Mouse (Mus musculus) stomach, postnatal 0 days (tissue): Measurements from ENCODE around the gene Mov10l1. TPM values are rescaled to one million over a fixed set of nuclear protein-coding genes. Genes with fewer than 3 reads are reported as not detected.

Experiments
- ATAC-seq: fragments of 200-750 bp; cut with Nextera tagmentation; 2 replicates; pipeline ENCODE4 v1.8.0; 2017; ENCODE audit not compliant: low FRiP score, low TSS enrichment
- DNase-seq: peaks from one replicate; pipeline ENCODE4 v3.0.0-alpha.2; 2016; ENCODE audit warnings: low spot score
- H3K27ac ChIP-seq: fragments of 300-500 bp; sonication (generic); replicated peaks from 2 replicates; pipeline ENCODE4 v1.5.1; 2014; ENCODE audit warnings: mild to moderate bottlenecking, control low read depth
- H3K27me3 ChIP-seq: fragments of 300-500 bp; sonication (generic); 2 replicates; pipeline ENCODE4 v1.6.1; 2014; ENCODE audit warnings: low read length; ENCODE audit not compliant: control insufficient read depth, insufficient read depth
- H3K36me3 ChIP-seq: fragments of 300-500 bp; sonication (generic); 2 replicates; pipeline ENCODE4 v1.6.1; 2014; ENCODE audit warnings: low read length, mixed read lengths; ENCODE audit not compliant: control insufficient read depth, insufficient read depth
- H3K4me1 ChIP-seq: fragments of 300-500 bp; sonication (generic); replicated peaks from 2 replicates; pipeline ENCODE4 v1.6.1; 2014; ENCODE audit warnings: antibody characterized with exemption; ENCODE audit not compliant: control insufficient read depth, insufficient read depth
- H3K4me2 ChIP-seq: fragments of 300-500 bp; sonication (generic); replicated peaks from 2 replicates; pipeline ENCODE4 v1.6.1; 2014; ENCODE audit warnings: low read depth, mild to moderate bottlenecking, control low read depth, moderate library complexity
- H3K4me3 ChIP-seq: fragments of 300-500 bp; sonication (generic); 2 replicates; pipeline ENCODE4 v1.5.1; 2014; ENCODE audit warnings: low read depth, low read length, control low read depth
- H3K9ac ChIP-seq: fragments of 300-500 bp; sonication (generic); 2 replicates; pipeline ENCODE4 v1.6.1; 2014; ENCODE audit warnings: mild to moderate bottlenecking, low read length, control low read depth, mixed read lengths
- H3K9me3 ChIP-seq: fragments of 300-500 bp; sonication (generic); 2 replicates; pipeline ENCODE4 v1.6.1; 2016; ENCODE audit warnings: low read length; ENCODE audit not compliant: control insufficient read depth
- CTCF ChIP-seq: IDR thresholded peaks from 2 replicates; pipeline ENCODE4 v1.5.1; 2016; ENCODE audit warnings: antibody characterized with exemption, low read depth, mild to moderate bottlenecking, moderate library complexity
- EP300 ChIP-seq: optimal IDR thresholded peaks from 2 replicates; pipeline ENCODE3; 2016; ENCODE audit warnings: antibody characterized with exemption
- WGBS: fragments of 180-500 bp; shearing (Covaris S2); extraction: QIAGEN DNeasy Blood & Tissue Kit; methylation state at CpG from one replicate; pipeline ENCODE4 v1.1.7; 2014; 5-methylcytosine and 5-hydroxymethylcytosine counted together
- polyA plus RNA-seq: library from polyadenylated mRNA; unstranded; fragments of >200 nt; fragmentation: Nextera tagmentation; extraction: Ambion mirVana; gene quantifications from 2 replicates; pipeline ENCODE4 v1.2.1, GENCODE M21; 2015

Gene Mov10l1
- not detected in 2 replicates for polyA plus RNA-seq

- Histone ChIP-seq H3K9me3 (no peaks in the 10 kb centered on the region), H3K27me3 (no peaks in the 10 kb centered on the region), H3K4me1 (no peaks in the 10 kb centered on the region), H3K9ac (no peak within 1 kb of the TSS), H3K4me3 (no peak within 1 kb of the TSS), H3K4me2 (no peak within 1 kb of the TSS), H3K36me3 (no peaks in the 10 kb centered on the region), H3K27ac (no peak within 1 kb of the TSS)
- no peak for TF ChIP-seq EP300
- no peak for TF ChIP-seq CTCF
- ATAC-seq (peak; percentile 12; the same call in 1 of the 2 replicates), DNase-seq (no peak)
- WGBS: 92% methylated on average over 31 of the region's 31 CpGs
These were observed at the start of gene Mov10l1 for GRCm38 (mm10) chr15:88982534-88983079. Gene Mov10l1, plus strand, starts transcription at chr15:88982909.

GRCm38 (mm10) chr15:88934141-88934540 lies 48.6 kb upstream of the Mov10l1 start:
- H3K9ac ChIP-seq: no peak overlapping the region
- no peak overlapping the region for H3K27ac ChIP-seq
- no peaks in the 10 kb centered on the region for H3K4me1 ChIP-seq
- H3K9me3 ChIP-seq: no peaks in the 10 kb centered on the region
- ATAC-seq (no peak), DNase-seq (no peak)
- 44% methylated on average over 7 of the region's 7 CpGs for WGBS
- no peak overlapping the region for H3K4me3 ChIP-seq
- H3K36me3 ChIP-seq: no peaks in the 10 kb centered on the region
- H3K27me3 ChIP-seq: no peaks in the 10 kb centered on the region
- H3K4me2 ChIP-seq: no peak overlapping the region
- peak; percentile 65 for TF ChIP-seq CTCF
- TF ChIP-seq EP300: no peak

- ATAC-seq (no peak), DNase-seq (no peak)
- Histone ChIP-seq H3K27me3 (no peaks in the 10 kb centered on the region), H3K4me2 (no peak overlapping the region), H3K27ac (no peak overlapping the region), H3K9me3 (no peaks in the 10 kb centered on the region), H3K9ac (no peak overlapping the region), H3K36me3 (no peaks in the 10 kb centered on the region), H3K4me1 (no peaks in the 10 kb centered on the region), H3K4me3 (no peak overlapping the region)
- 41% methylated on average over 6 of the region's 6 CpGs for WGBS
- no peak for TF ChIP-seq CTCF
- TF ChIP-seq EP300: no peak
These were observed 46.0 kb upstream of the Mov10l1 start for GRCm38 (mm10) chr15:88936619-88937290.

GRCm38 (mm10) chr15:88937291-88937650 lies 45.4 kb upstream of the Mov10l1 start:
- Histone ChIP-seq H3K36me3 (no peaks in the 10 kb centered on the region), H3K27ac (no peak overlapping the region), H3K9ac (no peak overlapping the region), H3K4me2 (no peak overlapping the region), H3K4me3 (no peak overlapping the region), H3K9me3 (no peaks in the 10 kb centered on the region), H3K27me3 (no peaks in the 10 kb centered on the region), H3K4me1 (no peaks in the 10 kb centered on the region)
- TF ChIP-seq CTCF (no peak), EP300 (no peak)
- 77% methylated on average over 2 of the region's 2 CpGs for WGBS
- ATAC-seq (no peak), DNase-seq (no peak)

GRCm38 (mm10) chr15:88942783-88943182 lies 39.9 kb upstream of the Mov10l1 start:
- no peaks in the 10 kb centered on the region for H3K4me1 ChIP-seq
- H3K4me3 ChIP-seq: no peak overlapping the region
- H3K9me3 ChIP-seq: no peaks in the 10 kb centered on the region
- H3K27ac ChIP-seq: no peak overlapping the region
- 60% methylated on average over 5 of the region's 5 CpGs for WGBS
- H3K27me3 ChIP-seq: no peaks in the 10 kb centered on the region
- H3K36me3 ChIP-seq: no peaks in the 10 kb centered on the region
- no peak overlapping the region for H3K4me2 ChIP-seq
- TF ChIP-seq CTCF (no peak), EP300 (no peak)
- DNase-seq (no peak), ATAC-seq (no peak)
- no peak overlapping the region for H3K9ac ChIP-seq

- H3K27me3 ChIP-seq: no peaks in the 10 kb centered on the region
- no peak for DNase-seq
- H3K9me3 ChIP-seq: no peaks in the 10 kb centered on the region
- H3K27ac ChIP-seq: no peak overlapping the region
- no peak overlapping the region for H3K4me2 ChIP-seq
- no peaks in the 10 kb centered on the region for H3K36me3 ChIP-seq
- no peak overlapping the region for H3K4me3 ChIP-seq
- WGBS: 64% methylated on average over 5 of the region's 5 CpGs
- TF ChIP-seq EP300: no peak
- TF ChIP-seq CTCF: no peak
- H3K4me1 ChIP-seq: no peaks in the 10 kb centered on the region
- ATAC-seq: no peak
- no peak overlapping the region for H3K9ac ChIP-seq
These were observed 38.7 kb upstream of the Mov10l1 start for GRCm38 (mm10) chr15:88943896-88944551.
